Mouse (Mus musculus) thymus, postnatal 10 days (tissue): ENCODE measurements around the gene Slc22a6.
A peak's percentile ranks its signal among the peaks of the same experiment; 100 is the strongest.

Experiments used
- DNase-seq, 2 experiments: peaks; one replicate each; pipeline ENCODE4 v3.0.0; 2021; ENCODE audit warnings: low spot score in 2 of 2

Gene Slc22a6

GRCm38 (mm10) chr19:8617904-8618303, at the start of gene Slc22a6:
Gene Slc22a6, plus strand, starts transcription at chr19:8618039.
- no peak for DNase-seq

DNA sequence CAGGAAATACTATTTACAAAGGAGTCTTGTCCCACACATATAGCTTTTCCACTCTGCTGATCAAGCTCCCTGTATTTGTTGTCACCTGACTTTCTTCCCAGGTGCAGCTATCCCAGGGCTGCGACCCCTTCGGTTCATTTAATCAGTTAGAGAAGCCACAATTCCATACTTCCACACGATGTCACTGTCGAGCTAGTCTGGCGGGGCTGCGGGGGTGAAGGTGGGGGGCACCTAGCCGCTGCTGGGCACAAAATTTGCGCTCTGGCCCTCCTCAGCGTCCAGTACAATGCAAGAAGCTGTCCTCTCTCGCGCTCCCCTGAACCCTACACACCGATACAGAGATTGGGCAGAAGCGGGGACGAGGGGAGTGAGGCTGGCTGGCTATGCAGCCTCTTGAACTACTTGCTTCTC, 48.4 kb upstream of the Slc22a6 start:
- peak in 1 of 2 experiments; percentile 42 for DNase-seq

DNA sequence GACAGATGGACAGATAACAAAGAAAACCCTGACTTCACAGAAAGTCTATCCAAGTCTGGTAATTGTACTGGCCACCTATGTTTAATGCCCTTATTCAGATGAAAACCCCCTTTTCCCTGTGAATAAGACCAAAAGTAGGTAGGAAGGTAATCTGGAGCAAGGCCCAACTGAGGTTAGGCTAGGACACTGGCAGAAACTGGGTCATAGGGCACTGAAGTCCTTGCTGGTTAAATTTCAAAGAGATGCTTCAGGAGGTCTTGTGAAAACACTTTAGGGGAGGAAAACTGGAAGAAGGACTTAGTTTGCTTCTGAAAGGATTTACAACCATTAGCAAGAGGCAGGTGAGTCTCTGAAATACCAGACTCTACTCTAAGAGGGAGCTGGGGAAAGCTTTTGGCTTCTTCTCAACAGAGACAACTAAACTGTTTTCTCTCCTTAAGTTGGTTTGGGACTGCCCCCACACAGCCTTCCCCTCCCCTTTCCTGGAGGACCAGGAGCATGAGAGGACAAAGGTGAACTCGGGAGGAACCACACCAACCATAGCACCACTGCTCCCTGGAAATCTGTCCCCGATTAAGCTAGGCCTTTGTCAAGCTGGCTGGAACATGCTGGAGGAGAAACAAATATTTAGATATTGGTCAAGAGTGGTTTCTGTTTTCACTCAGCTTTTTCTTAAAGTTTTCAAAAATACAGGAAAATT, 47.3 kb upstream of the Slc22a6 start:
- no peak for DNase-seq

GRCm38 (mm10) chr19:8571746-8572145, 46.1 kb upstream of the Slc22a6 start:
- peak; percentile 32 to 35 for DNase-seq

GRCm38 (mm10) chr19:8572485-8572884, 45.4 kb upstream of the Slc22a6 start:
- no peak for DNase-seq

DNA sequence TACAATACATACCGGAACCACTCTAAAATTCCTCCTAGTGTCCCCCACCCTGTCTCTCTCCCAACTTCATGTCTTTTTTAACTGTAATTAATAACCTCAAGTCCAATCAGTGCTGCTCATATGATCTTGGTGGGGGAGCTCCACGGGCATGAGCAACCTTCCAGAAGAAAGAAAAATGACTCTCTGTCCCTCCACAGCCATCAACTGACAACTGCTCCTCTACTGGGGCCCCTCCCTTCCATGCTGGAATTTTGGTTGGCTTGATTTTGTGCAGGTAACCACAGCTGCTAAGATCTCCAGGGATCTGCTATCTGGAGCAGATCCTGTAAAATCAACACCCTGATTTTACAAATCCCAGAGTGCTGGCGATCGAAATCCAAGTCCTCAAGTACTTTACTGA, 40.4 kb upstream of the Slc22a6 start:
- DNase-seq, result no peak

- peak; percentile 32 to 64 for DNase-seq
These were observed 39.4 kb upstream of the Slc22a6 start for GRCm38 (mm10) chr19:8578293-8578969.

- no peak for DNase-seq
These were observed 38.9 kb upstream of the Slc22a6 start for GRCm38 (mm10) chr19:8578970-8579342.

DNA sequence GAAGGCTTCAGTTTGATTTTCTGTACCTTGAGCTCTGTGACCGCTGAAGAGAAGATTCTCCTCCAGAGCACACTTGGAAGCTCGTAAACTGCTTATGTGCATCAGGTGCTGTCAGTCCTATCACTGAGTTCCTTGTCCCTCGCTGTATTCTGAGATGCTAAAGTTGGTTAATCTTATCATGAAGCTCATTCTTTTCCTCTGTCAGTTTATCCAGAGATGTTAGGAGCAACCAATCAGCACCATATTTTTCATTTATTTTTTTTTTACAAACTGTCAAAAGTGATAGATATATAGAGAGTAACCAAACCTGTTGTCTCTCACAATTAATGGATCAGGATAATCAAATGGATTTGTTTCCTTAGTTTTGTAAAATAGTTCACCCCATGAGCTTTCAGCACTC, 32.5 kb upstream of the Slc22a6 start:
- no peak for DNase-seq

- DNase-seq, result no peak
These were observed 31.9 kb upstream of the Slc22a6 start for GRCm38 (mm10) chr19:8585899-8586298.

DNA sequence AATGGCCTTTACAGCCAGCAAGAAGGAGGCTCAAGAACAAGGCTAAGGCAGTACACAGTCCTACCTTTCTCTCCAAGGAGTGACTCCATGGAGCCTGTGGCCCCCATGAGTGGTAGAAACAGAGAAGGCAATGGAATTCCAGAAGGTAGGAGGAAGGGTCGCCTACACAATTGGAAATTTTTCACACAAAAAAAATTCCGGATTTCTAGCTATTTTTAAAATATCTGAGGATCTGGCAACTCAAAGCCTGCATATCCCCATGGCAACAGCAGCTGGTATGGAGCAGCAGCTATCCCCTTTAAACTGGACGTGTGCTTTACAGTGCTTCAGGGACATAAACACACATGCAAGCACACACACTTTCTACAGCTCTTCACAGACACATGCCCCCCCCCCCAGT, 31.5 kb upstream of the Slc22a6 start:
- no peak for DNase-seq

GRCm38 (mm10) chr19:8587315-8587714, 30.5 kb upstream of the Slc22a6 start:
- DNase-seq, result no peak

- no peak for DNase-seq
These were observed 26.9 kb upstream of the Slc22a6 start, which contains the start of gene Slc22a8 for GRCm38 (mm10) chr19:8590954-8591353. Gene Slc22a8, plus strand, starts transcription at chr19:8591254.

- peak; percentile 61 to 70 for DNase-seq
These were observed 25.7 kb upstream of the Slc22a6 start for GRCm38 (mm10) chr19:8592155-8592554.

GRCm38 (mm10) chr19:8592873-8593408, 24.9 kb upstream of the Slc22a6 start:
- no peak for DNase-seq

DNA sequence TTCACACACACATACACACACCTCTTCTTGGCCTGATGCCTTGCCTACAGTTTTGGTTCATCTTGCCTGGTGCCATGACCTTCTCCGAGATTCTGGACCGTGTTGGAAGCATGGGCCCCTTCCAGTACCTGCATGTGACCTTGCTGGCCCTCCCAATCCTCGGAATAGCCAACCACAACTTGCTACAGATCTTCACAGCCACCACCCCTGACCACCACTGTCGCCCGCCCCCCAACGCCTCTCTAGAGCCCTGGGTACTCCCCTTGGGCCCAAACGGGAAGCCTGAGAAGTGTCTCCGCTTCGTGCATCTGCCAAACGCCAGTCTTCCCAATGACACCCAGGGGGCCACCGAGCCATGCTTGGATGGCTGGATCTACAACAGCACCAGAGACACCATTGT, 24.0 kb upstream of the Slc22a6 start:
- DNase-seq, result no peak

DNA sequence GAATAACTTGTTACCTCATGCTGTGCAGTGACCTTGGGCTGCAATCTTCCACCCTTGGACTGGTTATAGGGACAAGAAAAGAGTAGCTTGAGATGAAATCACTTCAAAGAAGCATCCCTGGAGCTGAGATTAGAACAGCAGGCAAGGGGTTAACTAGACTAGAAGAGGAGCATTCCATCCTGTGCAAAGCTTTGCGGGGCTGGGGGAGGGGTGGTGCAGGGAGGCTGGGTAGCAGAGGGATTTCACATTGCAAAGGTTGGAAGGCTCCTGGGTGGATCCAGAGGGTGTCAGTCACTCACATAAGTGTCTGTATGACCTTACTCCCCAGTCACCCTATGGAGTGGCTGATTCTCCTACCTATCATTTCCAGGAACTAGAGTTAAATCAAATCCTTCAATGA, 23.3 kb upstream of the Slc22a6 start:
- no peak for DNase-seq

- DNase-seq, result no peak
These were observed 20.6 kb upstream of the Slc22a6 start for GRCm38 (mm10) chr19:8597269-8597668.

- no peak for DNase-seq
These were observed 18.6 kb upstream of the Slc22a6 start for GRCm38 (mm10) chr19:8599229-8599628.

DNA sequence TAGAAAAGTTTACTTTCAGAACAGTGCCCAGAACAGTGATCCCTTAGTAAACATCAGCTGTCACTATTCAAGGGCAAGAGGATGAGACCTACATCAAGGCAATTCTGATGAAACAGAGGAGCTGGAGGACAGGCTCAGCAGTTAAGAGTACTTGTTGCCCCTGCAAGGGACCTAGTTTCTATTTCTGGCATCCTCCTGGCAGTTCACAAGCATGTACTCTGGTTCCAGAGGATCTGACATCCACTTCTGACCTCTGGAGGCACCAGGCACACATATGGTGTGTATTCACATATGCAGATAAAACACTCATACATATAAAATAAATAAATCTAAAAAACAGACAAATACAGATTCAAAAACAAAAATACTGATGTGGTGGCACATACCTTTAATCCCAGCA, 15.9 kb upstream of the Slc22a6 start:
- no peak for DNase-seq

- DNase-seq, result no peak
These were observed 14.9 kb upstream of the Slc22a6 start for GRCm38 (mm10) chr19:8602914-8603313.

DNA sequence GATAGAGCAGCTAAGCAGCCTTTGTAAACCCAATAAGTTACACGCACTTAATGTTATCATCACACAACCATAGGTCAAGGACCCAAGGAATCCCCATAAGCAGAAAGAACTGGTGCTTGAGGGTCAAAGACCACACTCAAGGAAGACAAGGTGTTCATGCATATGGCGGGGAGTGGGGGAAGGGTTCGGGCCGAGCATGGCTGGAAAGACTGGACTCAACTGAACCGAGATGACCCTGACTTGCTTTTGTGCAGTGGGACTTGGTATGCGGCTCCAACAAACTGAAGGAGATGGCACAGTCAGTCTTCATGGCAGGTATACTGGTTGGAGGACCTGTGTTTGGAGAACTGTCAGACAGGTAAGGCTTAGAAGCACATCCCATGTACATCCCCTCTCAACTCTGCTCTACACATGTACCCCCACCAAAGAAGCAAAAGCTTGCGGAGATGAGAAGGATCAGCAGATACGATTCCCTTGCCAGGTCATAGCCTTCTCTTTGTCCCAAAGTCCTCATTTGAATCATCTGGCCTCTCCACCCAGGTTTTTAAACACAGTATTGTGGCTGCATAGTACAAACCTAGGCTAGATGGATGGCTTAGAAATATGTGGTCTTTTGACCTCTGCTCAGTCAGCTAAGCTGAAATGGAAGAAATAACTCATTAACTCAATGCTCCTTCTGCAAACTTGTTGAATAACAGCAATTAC, 13.2 kb upstream of the Slc22a6 start:
- DNase-seq, result no peak

GRCm38 (mm10) chr19:8605241-8605558, 12.6 kb upstream of the Slc22a6 start:
- DNase-seq, result no peak
